Mouse (Mus musculus) induced T-regulatory cell, adult 2 months (primary cell): ENCODE measurements around the gene Asb2.

Experiments
- DNase-seq: peaks from one replicate; pipeline ENCODE4 v3.0.0-alpha.2; 2012; ENCODE audit warnings: low read depth

Asb2 gene

GRCm38 (mm10) chr12:103355746-103356414, at the start of gene Asb2:
Asb2 (minus strand) TSS chr12:103356001.
- DNase-seq: no peak

- DNase-seq: no peak
These were observed 48.3 kb upstream of the Asb2 start for GRCm38 (mm10) chr12:103404131-103404530.

- no peak for DNase-seq
These were observed 41.0 kb upstream of the Asb2 start for GRCm38 (mm10) chr12:103396751-103397150.

- DNase-seq: no peak
These were observed 39.9 kb upstream of the Asb2 start for GRCm38 (mm10) chr12:103395486-103396275.

GRCm38 (mm10) chr12:103393528-103393927, 37.7 kb upstream of the Asb2 start:
- DNase-seq: no peak

- no peak for DNase-seq
These were observed 35.3 kb upstream of the Asb2 start for GRCm38 (mm10) chr12:103391098-103391497.

GRCm38 (mm10) chr12:103389982-103390381, 34.2 kb upstream of the Asb2 start:
- peak; percentile 12 for DNase-seq

- peak; percentile 21 for DNase-seq
These were observed 33.5 kb upstream of the Asb2 start for GRCm38 (mm10) chr12:103389348-103389727.

GRCm38 (mm10) chr12:103388505-103389347, 32.9 kb upstream of the Asb2 start, which contains the start of gene Otub2:
Otub2 (plus strand) TSS chr12:103388682.
- peak; percentile 87 for DNase-seq

GRCm38 (mm10) chr12:103380226-103380625, 24.4 kb upstream of the Asb2 start:
- DNase-seq: no peak

- DNase-seq: no peak
These were observed 21.0 kb upstream of the Asb2 start for GRCm38 (mm10) chr12:103376774-103377173.

- no peak for DNase-seq
These were observed 20.3 kb upstream of the Asb2 start for GRCm38 (mm10) chr12:103376124-103376523.

- DNase-seq: no peak
These were observed 17.9 kb upstream of the Asb2 start for GRCm38 (mm10) chr12:103373530-103374236.

GRCm38 (mm10) chr12:103371711-103372110, 15.9 kb upstream of the Asb2 start:
- DNase-seq: peak; percentile 80

- DNase-seq: no peak
These were observed 15.1 kb upstream of the Asb2 start for GRCm38 (mm10) chr12:103370861-103371260.

- no peak for DNase-seq
These were observed 13.0 kb upstream of the Asb2 start for GRCm38 (mm10) chr12:103368777-103369176.

GRCm38 (mm10) chr12:103368326-103368669, 12.5 kb upstream of the Asb2 start:
- no peak for DNase-seq

GRCm38 (mm10) chr12:103367620-103368325, 12.0 kb upstream of the Asb2 start:
- DNase-seq: peak; percentile 77

GRCm38 (mm10) chr12:103367171-103367570, 11.4 kb upstream of the Asb2 start:
- no peak for DNase-seq

- no peak for DNase-seq
These were observed 6.5 kb upstream of the Asb2 start for GRCm38 (mm10) chr12:103362336-103362735.
